Mouse (Mus musculus) midbrain, embryonic 14.5 days (tissue): ENCODE data around the gene Ak1. TPM values are rescaled to one million over a fixed set of nuclear protein-coding genes. Genes with fewer than 3 reads are reported as not detected.

Source experiments
- ATAC-seq: fragments of 200-750 bp; cut with Nextera tagmentation; 2 replicates; pipeline ENCODE4 v1.8.0; 2017; ENCODE audit warnings: moderate number of reproducible peaks, moderate library complexity; ENCODE audit not compliant: low FRiP score, low TSS enrichment
- DNase-seq: peaks from one replicate; pipeline ENCODE4 v3.0.0-alpha.2; 2015
- H3K27ac ChIP-seq: fragments of 300-500 bp; sonication (generic); replicated peaks from 2 replicates; pipeline ENCODE4 v1.5.1; 2014; ENCODE audit warnings: mild to moderate bottlenecking, low read depth, low read length, moderate library complexity
- H3K27me3 ChIP-seq: fragments of 300-500 bp; sonication (generic); 2 replicates; pipeline ENCODE4 v1.6.1; 2014; ENCODE audit warnings: low read length, control low read depth, mixed read lengths; ENCODE audit not compliant: control insufficient read depth, insufficient read depth
- H3K36me3 ChIP-seq: fragments of 300-500 bp; sonication (generic); 2 replicates; pipeline ENCODE4 v1.6.1; 2014; ENCODE audit warnings: low read length, control low read depth; ENCODE audit not compliant: control insufficient read depth, insufficient read depth
- H3K4me1 ChIP-seq: fragments of 300-500 bp; sonication (generic); 2 replicates; pipeline ENCODE4 v1.6.1; 2014; ENCODE audit warnings: mild to moderate bottlenecking, antibody characterized with exemption, low read length, control low read depth; ENCODE audit not compliant: control insufficient read depth, insufficient read depth
- H3K4me2 ChIP-seq: fragments of 300-500 bp; sonication (generic); 2 replicates; pipeline ENCODE4 v1.6.1; 2014; ENCODE audit warnings: mild to moderate bottlenecking, low read length, moderate library complexity
- H3K4me3 ChIP-seq: fragments of 300-500 bp; sonication (generic); replicated peaks from 2 replicates; pipeline ENCODE4 v1.5.1; 2014; ENCODE audit warnings: low read depth, low read length
- H3K9ac ChIP-seq: fragments of 300-500 bp; sonication (generic); replicated peaks from 2 replicates; pipeline ENCODE4 v1.6.1; 2014; ENCODE audit warnings: mild to moderate bottlenecking, low read length, moderate library complexity
- H3K9me3 ChIP-seq: fragments of 300-500 bp; sonication (generic); 2 replicates; pipeline ENCODE4 v1.6.1; 2016; ENCODE audit warnings: low read length, control low read depth, mixed read lengths; ENCODE audit not compliant: control insufficient read depth
- WGBS: fragments of 180-500 bp; shearing (Covaris S2); extraction: QIAGEN DNeasy Blood & Tissue Kit; methylation state at CpG from one replicate; pipeline ENCODE4 v1.1.7; 2014; 5-methylcytosine and 5-hydroxymethylcytosine counted together
- polyA plus RNA-seq: library from polyadenylated mRNA; unstranded; fragments of >200 nt; fragmentation: Nextera tagmentation; extraction: Ambion mirVana; gene quantifications from 2 replicates; pipeline ENCODE4 v1.2.1, GENCODE M21; 2014

Gene Ak1
- polyA plus RNA-seq, 1 experiment from 2014 or later: 69.2 TPM

DNA sequence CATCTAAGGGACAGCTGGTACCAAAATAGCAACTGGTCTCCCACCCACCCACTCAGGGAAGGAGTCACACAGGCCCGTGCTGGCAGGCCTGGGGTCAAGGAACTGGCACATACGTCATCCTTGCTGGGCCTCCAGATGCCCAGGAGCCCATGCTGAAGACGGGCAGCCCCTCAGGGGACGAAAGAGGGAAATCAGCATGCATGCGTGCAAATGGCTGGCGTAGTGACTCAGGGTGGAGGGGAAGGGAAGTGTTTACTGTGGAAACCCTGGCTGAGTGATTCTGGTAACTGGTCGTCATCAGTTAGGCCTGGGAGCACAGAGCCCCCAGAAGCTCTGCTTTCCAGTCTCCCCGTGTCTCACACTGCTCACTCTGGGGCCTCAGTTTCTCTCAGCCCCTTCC, 43.8 kb downstream of the Ak1 start:
- no peak for ATAC-seq
- 85% methylated on average over 8 of the region's 8 CpGs for WGBS
- no peak overlapping the region for H3K4me2 ChIP-seq

DNA sequence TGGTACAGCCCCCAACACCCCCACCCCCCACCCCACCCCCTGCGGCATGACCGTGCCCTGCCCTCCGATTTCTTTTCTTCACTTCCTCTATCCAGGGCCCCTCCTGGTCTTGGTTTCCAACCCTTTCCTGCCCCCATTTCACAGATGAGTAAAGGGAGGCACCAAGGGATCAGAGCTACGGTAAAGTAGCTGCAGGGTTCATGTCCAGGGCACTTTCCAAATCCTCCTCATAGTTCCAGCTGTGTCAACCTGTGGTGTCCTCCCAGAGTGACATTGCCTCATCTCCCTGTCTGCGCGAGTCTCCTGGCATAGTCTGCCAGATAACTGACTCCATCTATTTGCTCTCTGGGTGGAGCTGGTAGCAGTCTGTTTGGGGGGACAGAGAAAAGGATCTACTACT, 44.3 kb downstream of the Ak1 start:
- Histone ChIP-seq H3K27me3 (no peaks in the 10 kb centered on the region), H3K4me3 (no peak overlapping the region), H3K4me2 (no peak overlapping the region), H3K27ac (no peak overlapping the region), H3K9me3 (no peaks in the 10 kb centered on the region), H3K36me3 (no peaks in the 10 kb centered on the region), H3K9ac (no peak overlapping the region), H3K4me1 (no peaks in the 10 kb centered on the region)
- ATAC-seq: no peak
- no peak for DNase-seq
- 91% methylated on average over 6 of the region's 6 CpGs for WGBS

More for the DNA sequence above, 43.8 kb downstream of the Ak1 start:
- Histone ChIP-seq H3K9ac (no peak overlapping the region), H3K27ac (no peak overlapping the region), H3K4me3 (no peak overlapping the region), H3K27me3 (no peaks in the 10 kb centered on the region), H3K9me3 (no peaks in the 10 kb centered on the region), H3K4me1 (no peaks in the 10 kb centered on the region), H3K36me3 (no peaks in the 10 kb centered on the region)
- DNase-seq: no peak

DNA sequence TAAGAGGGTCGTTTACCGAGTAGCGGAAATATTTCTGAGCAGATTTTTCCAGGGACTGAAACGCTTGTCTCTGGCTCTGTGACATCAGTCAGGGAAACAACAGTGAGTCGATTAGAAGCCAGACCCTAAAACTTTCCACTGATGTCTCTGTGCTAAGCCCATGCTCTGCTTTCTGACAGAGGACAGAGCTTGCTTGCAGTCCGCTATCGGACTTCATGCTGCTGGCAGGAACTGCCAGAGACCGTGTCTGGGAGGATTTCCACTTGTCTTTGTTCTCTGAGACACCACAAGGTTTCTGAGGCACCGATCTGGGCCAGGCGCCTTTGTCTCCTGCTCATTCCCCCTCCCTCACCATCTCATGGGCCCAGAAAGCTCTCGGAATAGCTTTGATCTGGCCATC, 46.2 kb downstream of the Ak1 start:
- WGBS: 18% methylated on average over 11 of the region's 11 CpGs
- ATAC-seq: no peak
- Histone ChIP-seq H3K9ac (no peak overlapping the region), H3K9me3 (no peaks in the 10 kb centered on the region), H3K27me3 (no peaks in the 10 kb centered on the region), H3K36me3 (no peaks in the 10 kb centered on the region), H3K4me3 (no peak overlapping the region), H3K27ac (0 out of 2 replicates have a peak overlapping the region, but pooled peaks have one; percentile 32), H3K4me1 (no peaks in the 10 kb centered on the region), H3K4me2 (no peak overlapping the region)
- DNase-seq: peak; percentile 45

GRCm38 (mm10) chr2:32668176-32668575, 46.6 kb downstream of the Ak1 start:
- H3K4me3 ChIP-seq: no peak overlapping the region
- H3K36me3 ChIP-seq: no peaks in the 10 kb centered on the region
- H3K27me3 ChIP-seq: no peaks in the 10 kb centered on the region
- H3K9me3 ChIP-seq: no peaks in the 10 kb centered on the region
- H3K4me2 ChIP-seq: no peak overlapping the region
- no peak overlapping the region for H3K27ac ChIP-seq
- H3K4me1 ChIP-seq: no peaks in the 10 kb centered on the region
- no peak overlapping the region for H3K9ac ChIP-seq
- DNase-seq (no peak), ATAC-seq (no peak)
- WGBS: 45% methylated on average over 7 of the region's 7 CpGs

DNA sequence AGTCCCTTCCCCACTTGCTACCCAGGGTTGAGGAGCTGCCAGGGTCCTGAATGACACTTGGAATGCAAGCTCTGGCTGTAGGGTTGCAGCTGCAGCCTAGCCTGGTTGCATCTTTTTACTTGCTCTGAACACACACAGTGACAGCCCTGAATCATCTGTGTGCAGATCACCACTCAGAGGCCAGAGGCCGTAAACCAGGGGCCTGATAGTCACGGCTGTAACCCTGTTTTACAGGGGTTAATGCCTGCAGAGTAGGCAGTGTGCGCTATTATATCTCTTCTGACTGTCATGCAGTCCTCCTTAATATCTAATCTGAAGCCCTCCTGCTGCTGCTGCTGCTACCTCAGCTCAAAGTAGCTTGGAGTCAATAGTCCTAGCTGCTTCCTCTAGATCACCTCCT, 48.3 kb downstream of the Ak1 start:
- Histone ChIP-seq H3K4me2 (no peak overlapping the region), H3K27ac (no peak overlapping the region), H3K4me1 (no peaks in the 10 kb centered on the region), H3K4me3 (no peak overlapping the region), H3K9ac (no peak overlapping the region), H3K36me3 (no peaks in the 10 kb centered on the region), H3K27me3 (no peaks in the 10 kb centered on the region), H3K9me3 (no peaks in the 10 kb centered on the region)
- WGBS: 78% methylated on average over 3 of the region's 3 CpGs
- DNase-seq: no peak
- no peak for ATAC-seq

DNA sequence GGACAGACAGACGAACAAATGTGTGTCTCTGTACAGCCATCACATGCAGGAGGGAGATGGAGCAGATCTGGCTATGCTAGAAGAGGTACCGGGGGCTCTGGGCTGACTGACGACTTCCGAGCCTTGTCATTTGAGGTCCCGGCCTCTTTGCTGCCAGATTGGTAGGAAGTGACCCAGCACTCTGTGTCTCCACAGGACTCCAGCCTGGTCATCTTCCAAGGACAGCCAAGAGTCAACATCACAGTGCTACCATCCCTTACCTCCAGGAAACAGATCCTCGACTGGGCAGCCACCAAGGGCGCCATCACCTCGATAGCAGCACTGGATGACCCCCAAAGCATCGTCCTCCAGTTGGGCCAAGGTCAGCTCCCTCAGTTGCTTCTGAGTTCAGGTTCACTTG, 49.6 kb downstream of the Ak1 start:
- no peaks in the 10 kb centered on the region for H3K27me3 ChIP-seq
- no peaks in the 10 kb centered on the region for H3K36me3 ChIP-seq
- 93% methylated on average over 9 of the region's 9 CpGs for WGBS
- H3K9ac ChIP-seq: no peak overlapping the region
- no peaks in the 10 kb centered on the region for H3K9me3 ChIP-seq
- DNase-seq (no peak), ATAC-seq (no peak)
- H3K4me3 ChIP-seq: no peak overlapping the region
- no peak overlapping the region for H3K27ac ChIP-seq
- no peaks in the 10 kb centered on the region for H3K4me1 ChIP-seq
- no peak overlapping the region for H3K4me2 ChIP-seq

DNA sequence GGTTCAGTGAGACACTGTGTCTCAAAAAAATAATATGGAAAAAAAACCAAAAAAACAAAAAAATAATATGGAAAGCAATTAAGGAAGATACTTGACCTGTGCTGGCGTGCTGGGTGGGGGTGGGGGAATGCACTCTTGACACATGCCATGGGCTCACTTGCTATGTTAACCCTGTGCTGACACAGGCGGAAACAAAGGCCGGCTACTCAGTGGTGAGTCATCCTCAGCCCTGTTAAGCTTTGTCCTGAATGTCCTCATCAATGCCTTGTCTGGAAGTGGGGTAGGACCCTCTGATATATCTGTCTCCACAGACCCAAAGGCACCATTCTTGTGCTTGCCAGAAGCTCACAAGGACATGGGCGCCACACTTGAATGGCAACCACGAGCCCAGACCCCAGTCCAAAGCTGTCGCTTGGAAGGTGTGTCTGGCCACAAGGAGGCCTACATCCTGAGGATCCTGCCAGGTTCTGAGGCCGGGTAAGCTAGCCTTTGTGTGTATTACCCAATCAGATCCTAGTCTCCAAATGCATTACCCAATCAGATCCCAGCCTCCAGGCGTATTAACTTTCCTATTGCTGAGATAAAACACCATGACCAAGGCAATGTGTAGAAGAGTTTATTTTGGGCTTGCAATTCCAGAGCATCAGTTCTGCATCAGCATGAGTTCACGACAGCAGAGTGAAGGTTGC, 50.5 kb downstream of the Ak1 start:
- H3K27ac ChIP-seq: no peak overlapping the region
- 64% methylated on average over 9 of the region's 9 CpGs for WGBS
- H3K36me3 ChIP-seq: no peaks in the 10 kb centered on the region
- H3K27me3 ChIP-seq: no peaks in the 10 kb centered on the region
- ATAC-seq (no peak), DNase-seq (no peak)
- no peak overlapping the region for H3K9ac ChIP-seq
- H3K4me2 ChIP-seq: no peak overlapping the region
- no peaks in the 10 kb centered on the region for H3K4me1 ChIP-seq
- H3K9me3 ChIP-seq: no peaks in the 10 kb centered on the region
- no peak overlapping the region for H3K4me3 ChIP-seq

DNA sequence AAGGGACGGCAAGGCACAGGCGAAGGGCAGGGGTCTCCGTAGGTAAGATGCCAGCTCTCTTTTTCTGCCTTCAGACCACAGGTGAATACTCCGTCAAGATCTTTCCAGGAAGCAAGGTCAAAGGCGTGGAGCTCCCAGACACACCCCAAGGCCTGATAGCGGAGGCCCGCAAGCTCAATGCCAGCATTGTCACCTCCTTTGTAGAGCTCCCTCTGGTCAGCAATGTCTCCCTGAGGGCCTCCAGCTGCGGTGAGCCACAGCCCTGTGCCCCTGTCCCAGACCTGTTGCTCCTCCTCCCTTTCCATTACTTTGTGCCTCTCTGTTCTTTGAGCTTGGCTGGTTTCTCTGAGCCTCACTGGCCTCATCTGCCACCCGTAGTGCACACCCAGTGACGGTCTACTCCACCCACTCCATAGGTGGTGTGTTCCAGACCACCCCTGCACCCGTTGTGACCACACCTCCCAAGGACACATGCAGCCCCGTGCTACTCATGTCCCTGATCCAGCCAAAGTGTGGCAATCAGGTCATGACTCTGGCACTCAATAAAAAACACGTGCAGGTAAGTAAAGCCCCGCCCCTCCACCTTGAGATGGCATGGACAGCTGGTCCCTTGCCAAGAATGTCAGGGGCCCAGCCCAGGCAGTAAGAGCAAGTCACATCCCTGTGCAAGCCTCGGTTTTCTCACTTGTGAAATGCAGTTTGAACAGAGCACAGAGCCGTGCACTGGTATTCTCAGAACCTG, 51.8 kb downstream of the Ak1 start:
- Histone ChIP-seq H3K9ac (no peak overlapping the region), H3K4me1 (no peaks in the 10 kb centered on the region), H3K4me2 (no peak overlapping the region), H3K4me3 (no peak overlapping the region), H3K36me3 (no peaks in the 10 kb centered on the region), H3K9me3 (no peaks in the 10 kb centered on the region), H3K27ac (no peak overlapping the region), H3K27me3 (no peaks in the 10 kb centered on the region)
- ATAC-seq: no peak
- WGBS: 89% methylated on average over 16 of the region's 16 CpGs
- DNase-seq: no peak

GRCm38 (mm10) chr2:32676821-32677220, 55.3 kb downstream of the Ak1 start:
- Histone ChIP-seq H3K9ac (no peak overlapping the region), H3K27me3 (no peaks in the 10 kb centered on the region), H3K27ac (no peak overlapping the region), H3K4me2 (no peak overlapping the region), H3K9me3 (no peaks in the 10 kb centered on the region), H3K4me3 (no peak overlapping the region), H3K36me3 (no peaks in the 10 kb centered on the region), H3K4me1 (no peaks in the 10 kb centered on the region)
- 90% methylated on average over 3 of the region's 3 CpGs for WGBS
- no peak for ATAC-seq
- no peak for DNase-seq
